Mouse (Mus musculus): ENCODE results near the gene Snx8.

- TF ChIP-seq ZKSCAN1 (IDR thresholded peaks at IDR 0.05; ENCODE audit: low read depth, low read length) = no peak
- peak; percentile 86 to 98 (median 87) for TF ChIP-seq CTCF (IDR thresholded peaks at IDR 0.05 in 2 of 3, conservative IDR thresholded peaks at IDR 0.05 in 1 of 3; ENCODE audit: control insufficient read depth in 1 of 3, insufficient read depth in 1 of 3, low read depth in 2 of 3, low read length in 3 of 3, poor library complexity in 1 of 3, severe bottlenecking in 1 of 3)
- TF ChIP-seq EP300 (IDR thresholded peaks at IDR 0.05; ENCODE audit: low read depth in 1 of 2, low read length in 2 of 2) = no peak
- TF ChIP-seq POLR2A (IDR thresholded peaks at IDR 0.05; ENCODE audit: control insufficient read depth in 1 of 2, insufficient read depth in 1 of 2, low read depth in 1 of 2, low read length in 2 of 2, poor library complexity in 1 of 2) = peak; percentile 72 to 94; a peak in 3 of 4 replicates
- no peak; the same call in 1 of the 2 replicates for TF ChIP-seq KAT2A (conservative IDR thresholded peaks at IDR 0.05; ENCODE audit: low read depth, low read length)
Measured at GRCm38 (mm10) chr5:140331615-140332512, 57.2 kb downstream of the Snx8 start, which contains the start of gene Mrm2.
